ENCODE assay signal across 28 mouse cellular contexts in the genomic region with DNA sequence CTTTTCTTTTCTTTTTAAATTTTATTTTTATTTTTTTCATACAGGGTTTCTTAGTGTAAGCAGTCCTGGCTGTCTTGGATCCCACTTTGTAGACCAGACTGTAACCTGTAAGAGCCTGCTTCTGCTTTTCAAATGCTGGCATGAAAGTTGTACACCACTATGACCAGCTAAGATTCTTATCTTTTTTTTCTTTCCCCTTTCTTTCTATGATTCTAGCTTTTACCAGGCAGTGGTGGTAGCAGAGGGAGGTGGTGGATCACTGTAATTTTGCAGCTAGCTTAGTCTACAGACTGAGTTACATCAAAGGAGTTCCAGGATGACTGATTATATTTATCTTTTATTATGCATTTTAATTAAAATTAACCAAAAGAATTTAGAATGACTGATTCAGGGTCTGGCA. TPM values are rescaled to one million over a fixed set of nuclear protein-coding genes. Genes with fewer than 3 reads are reported as not detected.
DNase-seq lines count a peak whose midpoint lies in the region; ATAC-seq and TF ChIP-seq lines count a peak whose summit lies in the region.
"Had no signal": no experiment of that assay in that cellular context is flagged by ENCODE, and none has a peak within 500 bp of the region (broad histone marks: within the 10 kb centered on the region; RNA-seq: fewer than 3 reads in every experiment).

No protein-coding gene starts in this region.

- ATAC-seq in hindbrain, embryonic 14.5 days (ENCODE audit: low FRiP score), result no peak
- no peak for ATAC-seq in hindbrain, embryonic 16.5 days
- ATAC-seq in granulocyte monocyte progenitor cell, adult 5-6 weeks (replicated peaks; ENCODE audit: poor library complexity, severe bottlenecking), result 0 out of 2 replicates have a peak, but pooled peaks have one; percentile 13

- TF ChIP-seq EP300 in MEL (IDR thresholded peaks at IDR 0.05; ENCODE audit: low read depth in 1 of 2, low read length in 2 of 2), result peak in 1 of 2 experiments; percentile 52; a peak in 1 of 4 replicates

- H3K27ac ChIP-seq in hindbrain, embryonic 14.5 days, result no peak overlapping the region
- no peak overlapping the region for H3K27ac ChIP-seq in hindbrain, embryonic 16.5 days (ENCODE audit: low read depth, low read length)
- H3K27ac ChIP-seq in MEL (ENCODE audit: control insufficient read depth, low read depth, low read length), result peak overlapping the region; percentile 61; the same call in 1 of the 2 replicates
- H3K27ac ChIP-seq: embryonic facial prominence, embryonic 12.5 days; embryonic facial prominence, embryonic 15.5 days; gastrocnemius, adult 2 months; heart, adult 2 months; heart, embryonic 10.5 days; heart, embryonic 13.5 days; hindbrain, embryonic 13.5 days; intestine, embryonic 15.5 days had no signal

- no peak overlapping the region for H3K4me2 ChIP-seq in hindbrain, embryonic 14.5 days (replicated peaks)
- H3K4me2 ChIP-seq in hindbrain, embryonic 16.5 days (ENCODE audit: low read length), result no peak overlapping the region
- H3K4me2 ChIP-seq: embryonic facial prominence, embryonic 12.5 days; embryonic facial prominence, embryonic 15.5 days; heart, embryonic 13.5 days; hindbrain, embryonic 13.5 days; intestine, embryonic 15.5 days had no signal

- no peaks in the 10 kb centered on the region for H3K79me2 ChIP-seq in MEL (ENCODE audit: control insufficient read depth, insufficient read depth, low read length, poor library complexity)

- no peak for TF ChIP-seq CTCF in MEL (IDR thresholded peaks at IDR 0.05 in 2 of 3, conservative IDR thresholded peaks at IDR 0.05 in 1 of 3; ENCODE audit: control insufficient read depth in 1 of 3, insufficient read depth in 1 of 3, low read depth in 2 of 3, low read length in 3 of 3, poor library complexity in 1 of 3, severe bottlenecking in 1 of 3)

- TF ChIP-seq POLR2A in MEL (IDR thresholded peaks at IDR 0.05; ENCODE audit: control insufficient read depth in 1 of 2, insufficient read depth in 1 of 2, low read depth in 1 of 2, low read length in 2 of 2, poor library complexity in 1 of 2), result no peak

- peak; percentile 14 for DNase-seq in hindbrain, embryonic 14.5 days (ENCODE audit: low spot score)
- peak; percentile 82 for DNase-seq in MEL (ENCODE audit: low read depth, low spot score)
- DNase-seq in splenic B cell, adult 2 months (ENCODE audit: low read depth, low spot score), result peak; percentile 21
- no peak for DNase-seq in adrenal gland, postnatal 25 days
- DNase-seq in left cerebral cortex, postnatal 4 days, result no peak

- intact Hi-C loops in left cerebral cortex, postnatal 4 days (cut with DNase I), result no loop called here

- no peak overlapping the region for H3K4me3 ChIP-seq in hindbrain, embryonic 14.5 days (replicated peaks; ENCODE audit: low read length)
- no peak overlapping the region for H3K4me3 ChIP-seq in hindbrain, embryonic 16.5 days (ENCODE audit: low read length)
- H3K4me3 ChIP-seq in MEL (ENCODE audit: control insufficient read depth in 1 of 2, insufficient read depth in 1 of 2, low read depth in 2 of 2, low read length in 2 of 2), result peak overlapping the region in 1 of 2 experiments; percentile 1; a peak in 1 of 4 replicates
- H3K4me3 ChIP-seq: embryonic facial prominence, embryonic 12.5 days; embryonic facial prominence, embryonic 15.5 days; gastrocnemius, adult 2 months; heart, adult 2 months; hindbrain, embryonic 13.5 days; intestine, embryonic 15.5 days had no signal

- H3K9ac ChIP-seq in hindbrain, embryonic 14.5 days, result no peak overlapping the region
- H3K9ac ChIP-seq in hindbrain, embryonic 16.5 days (ENCODE audit: low read depth, low read length), result no peak overlapping the region
- H3K9ac ChIP-seq in MEL (ENCODE audit: control insufficient read depth, low read depth, low read length, poor library complexity, severe bottlenecking), result peak overlapping the region; percentile 35
- H3K9ac ChIP-seq: embryonic facial prominence, embryonic 12.5 days; embryonic facial prominence, embryonic 15.5 days; forebrain, postnatal 0 days; heart, embryonic 13.5 days; hindbrain, embryonic 13.5 days; intestine, embryonic 15.5 days had no signal

- no peak for TF ChIP-seq RAD21 in MEL (IDR thresholded peaks at IDR 0.05; ENCODE audit: low read depth, low read length)

- H3K9me3 ChIP-seq in hindbrain, embryonic 14.5 days (ENCODE audit: control insufficient read depth, low read length), result no peaks in the 10 kb centered on the region
- H3K9me3 ChIP-seq in hindbrain, embryonic 16.5 days (ENCODE audit: control insufficient read depth, low read length), result no peaks in the 10 kb centered on the region
- no peaks in the 10 kb centered on the region for H3K9me3 ChIP-seq in MEL (replicated peaks; ENCODE audit: insufficient read depth, low read length)
- H3K9me3 ChIP-seq: embryonic facial prominence, embryonic 12.5 days; embryonic facial prominence, embryonic 15.5 days; heart, embryonic 10.5 days; heart, embryonic 13.5 days; hindbrain, embryonic 13.5 days; intestine, embryonic 15.5 days had no signal

- no peaks in the 10 kb centered on the region for H3K27me3 ChIP-seq in hindbrain, embryonic 14.5 days (ENCODE audit: control insufficient read depth, insufficient read depth, low read length)
- no peaks in the 10 kb centered on the region for H3K27me3 ChIP-seq in hindbrain, embryonic 16.5 days (replicated peaks; ENCODE audit: control insufficient read depth, insufficient read depth, low read length)
- H3K27me3 ChIP-seq in MEL (ENCODE audit: control insufficient read depth in 1 of 2, insufficient read depth in 2 of 2, low read length in 2 of 2), result no peaks in the 10 kb centered on the region
- no peaks in the 10 kb centered on the region for H3K27me3 ChIP-seq in splenic B cell, adult 2 months (ENCODE audit: control insufficient read depth, insufficient read depth, low read length, poor library complexity, severe bottlenecking)
- H3K27me3 ChIP-seq: embryonic facial prominence, embryonic 12.5 days; embryonic facial prominence, embryonic 15.5 days; hindbrain, embryonic 13.5 days; intestine, embryonic 15.5 days had no signal

- H3K36me3 ChIP-seq in hindbrain, embryonic 14.5 days (replicated peaks; ENCODE audit: control insufficient read depth, insufficient read depth), result no peaks in the 10 kb centered on the region
- H3K36me3 ChIP-seq in hindbrain, embryonic 16.5 days (ENCODE audit: control insufficient read depth, insufficient read depth, low read length), result no peaks in the 10 kb centered on the region
- peaks cover 0 to 6% of the 10 kb centered on the region in 2 experiments; a peak in 2 of 4 replicates for H3K36me3 ChIP-seq in MEL (ENCODE audit: control insufficient read depth in 1 of 2, insufficient read depth in 2 of 2, low read length in 2 of 2)
- no peaks in the 10 kb centered on the region for H3K36me3 ChIP-seq in splenic B cell, adult 2 months (ENCODE audit: control insufficient read depth, insufficient read depth, low read length, poor library complexity, severe bottlenecking)
- H3K36me3 ChIP-seq: embryonic facial prominence, embryonic 12.5 days; embryonic facial prominence, embryonic 15.5 days; heart, embryonic 10.5 days; heart, embryonic 13.5 days; hindbrain, embryonic 13.5 days; intestine, embryonic 15.5 days had no signal

- H3K4me1 ChIP-seq in hindbrain, embryonic 14.5 days (replicated peaks; ENCODE audit: control insufficient read depth, insufficient read depth, low read length), result no peaks in the 10 kb centered on the region
- no peaks in the 10 kb centered on the region for H3K4me1 ChIP-seq in hindbrain, embryonic 16.5 days (ENCODE audit: control insufficient read depth, insufficient read depth, low read depth, low read length)
- peaks cover 6 to 8% of the 10 kb centered on the region in 2 experiments; a peak in 3 of 4 replicates for H3K4me1 ChIP-seq in MEL (ENCODE audit: control insufficient read depth in 1 of 2, insufficient read depth in 2 of 2, low read length in 2 of 2)
- H3K4me1 ChIP-seq: embryonic facial prominence, embryonic 12.5 days; embryonic facial prominence, embryonic 15.5 days; heart, embryonic 10.5 days; heart, embryonic 13.5 days; hindbrain, embryonic 13.5 days; intestine, embryonic 15.5 days had no signal

TF ChIP-seq in MEL, 35 proteins besides CTCF, POLR2A, EP300 and RAD21:
- no peak for TF ChIP-seq MYC (IDR thresholded peaks at IDR 0.05; ENCODE audit: low read depth, low read length)
- TF ChIP-seq GATA1 (IDR thresholded peaks at IDR 0.05; ENCODE audit: low read depth, low read length), result peak; percentile 66

RNA-seq across cellular contexts. Expression of a gene that starts 31.9 kb away (rescaled TPM):
- not detected in 2 replicates for polyA plus RNA-seq in hindbrain, embryonic 14.5 days (2014; fragmentation: Nextera tagmentation; extraction: Ambion mirVana)
- not detected in 2 replicates for polyA plus RNA-seq in hindbrain, embryonic 16.5 days (2015; fragmentation: Nextera tagmentation; extraction: Ambion mirVana)
- not detected in 2 replicates for total RNA-seq in MEL (2012; rRNA removed)
- not detected for polyA plus RNA-seq in MEL (2012; ENCODE audit: insufficient read depth in 1 of 2, insufficient read length in 2 of 2, low read depth in 1 of 2, low replicate concordance in 2 of 2, missing spikeins in 1 of 2)
- not detected in 2 replicates for total RNA-seq in granulocyte monocyte progenitor cell, adult 5-6 weeks (2014; fragmentation: Nextera tagmentation)
- not detected in 2 replicates for total RNA-seq in granulocyte monocyte progenitor cell, adult 5-6 weeks (2017)
- not detected in 2 replicates for total RNA-seq in adrenal gland, postnatal 25 days (2021)
- not detected for total RNA-seq in left cerebral cortex, postnatal 4 days (2021)
- total RNA-seq: adrenal gland, adult 2 months; adrenal gland, postnatal 14 days; ES-E14; forebrain, postnatal 0 days; gastrocnemius, adult 2 months; gastrocnemius, postnatal 25 days; heart, adult 2 months; heart, postnatal 14 days; heart, postnatal 4 days had no signal
- polyA plus RNA-seq: adrenal gland, adult 2 months; brain, embryonic 14.5 days; embryonic facial prominence, embryonic 12.5 days; embryonic facial prominence, embryonic 15.5 days; forebrain, embryonic 11.5 days; forebrain, embryonic 14.5 days; forebrain, postnatal 0 days; frontal cortex, adult 2 months; gonadal fat pad, adult 2 months; heart, adult 2 months; heart, embryonic 10.5 days; heart, embryonic 13.5 days; heart, embryonic 16.5 days; hindbrain, embryonic 13.5 days; intestine, embryonic 15.5 days had no signal

RNA-seq across cellular contexts. Expression of a gene that starts 36.7 kb away (rescaled TPM):
- polyA plus RNA-seq in hindbrain, embryonic 14.5 days (2014; fragmentation: Nextera tagmentation; extraction: Ambion mirVana), result 41.6 and 55.8 TPM in 2 replicates
- 67.9 and 69.4 TPM in 2 replicates for polyA plus RNA-seq in hindbrain, embryonic 16.5 days (2015; fragmentation: Nextera tagmentation; extraction: Ambion mirVana)
- not detected in 2 replicates for total RNA-seq in MEL (2012; rRNA removed)
- polyA plus RNA-seq in MEL (2012; ENCODE audit: insufficient read depth in 1 of 2, insufficient read length in 2 of 2, low read depth in 1 of 2, low replicate concordance in 2 of 2, missing spikeins in 1 of 2), result not detected
- 132 and 140 TPM in 2 replicates for total RNA-seq in granulocyte monocyte progenitor cell, adult 5-6 weeks (2014; fragmentation: Nextera tagmentation)
- total RNA-seq in granulocyte monocyte progenitor cell, adult 5-6 weeks (2017), result 36.1 and 42.1 TPM in 2 replicates
- total RNA-seq in adrenal gland, postnatal 25 days (2021), result 21.3 and 31.7 TPM in 2 replicates
- 10 to 100 TPM; 55.5 to 58.7 TPM for total RNA-seq in left cerebral cortex, postnatal 4 days (2021)

Comparison
In these comparisons a context has a peak if more than half of its experiments do, and no peak if none do; other contexts are left out.
1. DNase-seq: peak in hindbrain, embryonic 14.5 days (single experiment), MEL (single experiment) and splenic B cell, adult 2 months (single experiment); none in adrenal gland, postnatal 25 days (single experiment) and left cerebral cortex, postnatal 4 days (single experiment).
2. RNA of a gene that starts 36.7 kb away (total RNA-seq): 36.1 to 140 TPM in granulocyte monocyte progenitor cell, adult 5-6 weeks, 55.5 to 58.7 TPM in left cerebral cortex, postnatal 4 days and 21.3 to 31.7 TPM in adrenal gland, postnatal 25 days; not detected in MEL; every median in the first group is over 10 times any median in the second.